Mouse (Mus musculus) liver, adult (tissue): ENCODE measurements around the gene Proca1.

ENCODE experiments used
- GATA4 ChIP-seq: IDR thresholded peaks from 2 replicates; pipeline ENCODE4 v1.6.1; 2014; ENCODE audit warnings: mild to moderate bottlenecking, low read length; ENCODE audit not compliant: insufficient replicate concordance

The Proca1 gene

GRCm38 (mm10) chr11:78193113-78193512 lies at the start of gene Proca1:
Proca1 (plus strand) TSS chr11:78193392.
- TF ChIP-seq GATA4 = no peak

- TF ChIP-seq GATA4 = no peak
Observed at GRCm38 (mm10) chr11:78143520-78143919, 49.7 kb upstream of the Proca1 start.

GRCm38 (mm10) chr11:78146168-78146567 lies 47.0 kb upstream of the Proca1 start:
- no peak for TF ChIP-seq GATA4

- no peak for TF ChIP-seq GATA4
Observed at GRCm38 (mm10) chr11:78146707-78147543, 46.3 kb upstream of the Proca1 start.

- no peak for TF ChIP-seq GATA4
Observed at GRCm38 (mm10) chr11:78151161-78151560, 42.0 kb upstream of the Proca1 start.

GRCm38 (mm10) chr11:78152299-78153231 lies 40.6 kb upstream of the Proca1 start:
- no peak for TF ChIP-seq GATA4

- TF ChIP-seq GATA4 = no peak
Observed at GRCm38 (mm10) chr11:78153778-78154177, 39.4 kb upstream of the Proca1 start.

- TF ChIP-seq GATA4 = no peak
Observed at GRCm38 (mm10) chr11:78155674-78156073, 37.5 kb upstream of the Proca1 start.

GRCm38 (mm10) chr11:78156156-78156699 lies 37.0 kb upstream of the Proca1 start:
- TF ChIP-seq GATA4 = no peak

GRCm38 (mm10) chr11:78159096-78159495 lies 34.1 kb upstream of the Proca1 start:
- TF ChIP-seq GATA4 = no peak

- no peak for TF ChIP-seq GATA4
Observed at GRCm38 (mm10) chr11:78159557-78159956, 33.6 kb upstream of the Proca1 start.

- TF ChIP-seq GATA4 = no peak
Observed at GRCm38 (mm10) chr11:78160171-78160570, 33.0 kb upstream of the Proca1 start.

GRCm38 (mm10) chr11:78160675-78161074 lies 32.5 kb upstream of the Proca1 start:
- no peak for TF ChIP-seq GATA4

- TF ChIP-seq GATA4 = no peak
Observed at GRCm38 (mm10) chr11:78161169-78161568, 32.0 kb upstream of the Proca1 start.

GRCm38 (mm10) chr11:78161968-78162367 lies 31.2 kb upstream of the Proca1 start:
- TF ChIP-seq GATA4 = no peak

GRCm38 (mm10) chr11:78162504-78162903 lies 30.7 kb upstream of the Proca1 start:
- no peak for TF ChIP-seq GATA4

- TF ChIP-seq GATA4 = no peak
Observed at GRCm38 (mm10) chr11:78163045-78163444, 30.1 kb upstream of the Proca1 start.
